Mouse (Mus musculus): ENCODE results near the gene Nr1d2. TPM values are rescaled to one million over a fixed set of nuclear protein-coding genes. Genes with fewer than 3 reads are reported as not detected.
"Not testable (repeated sequence)": the region's sequence is repeated elsewhere in the genome, so short reads cannot be mapped to it uniquely, and the experiment has no call there.

The Nr1d2 gene
- polyA plus RNA-seq, 1 experiment = 23.8 TPM

DNA sequence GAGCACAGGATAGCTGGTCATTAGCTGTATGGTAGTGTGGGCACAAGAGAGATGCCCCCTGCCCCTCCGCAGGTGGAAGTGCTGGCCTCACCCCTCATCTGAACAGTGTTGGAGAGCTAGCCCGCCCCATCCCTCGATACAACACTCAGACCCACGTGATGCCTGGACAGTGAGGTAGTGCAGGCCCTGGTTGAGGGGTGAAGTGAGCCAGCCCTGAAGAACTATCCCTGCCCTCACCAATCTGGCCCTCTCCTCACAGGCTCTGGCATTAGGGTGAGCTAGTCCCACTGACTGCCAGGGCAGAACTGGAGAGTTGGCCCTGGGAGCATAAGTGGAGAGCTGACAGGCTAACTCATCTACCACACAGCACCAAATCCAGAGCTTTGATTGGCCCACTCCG lies 37.5 kb downstream of the Nr1d2 start:
- no peak overlapping the region for H3K4me3 ChIP-seq (ENCODE audit: insufficient read depth, low read depth, low read length)
- H3K4me1 ChIP-seq (ENCODE audit: control insufficient read depth, insufficient read depth, insufficient read length, low read length) = no peaks in the 10 kb centered on the region
- no peak overlapping the region for H3K27ac ChIP-seq (replicated peaks; ENCODE audit: low read depth, low read length)

GRCm38 (mm10) chr14:18186883-18187417 lies 52.0 kb downstream of the Nr1d2 start:
- Histone ChIP-seq H3K4me1 (ENCODE audit: control insufficient read depth, insufficient read depth, insufficient read length, low read length) (no peaks in the 10 kb centered on the region), H3K4me3 (ENCODE audit: insufficient read depth, low read depth, low read length) (no peak overlapping the region), H3K27ac (replicated peaks; ENCODE audit: low read depth, low read length) (no peak overlapping the region)

- H3K4me3 ChIP-seq (ENCODE audit: insufficient read depth, low read depth, low read length); H3K4me1 ChIP-seq (ENCODE audit: control insufficient read depth, insufficient read depth, insufficient read length, low read length); H3K27ac ChIP-seq (replicated peaks; ENCODE audit: low read depth, low read length): not testable (repeated sequence)
Measured at GRCm38 (mm10) chr14:18177531-18177930, 61.4 kb downstream of the Nr1d2 start.

DNA sequence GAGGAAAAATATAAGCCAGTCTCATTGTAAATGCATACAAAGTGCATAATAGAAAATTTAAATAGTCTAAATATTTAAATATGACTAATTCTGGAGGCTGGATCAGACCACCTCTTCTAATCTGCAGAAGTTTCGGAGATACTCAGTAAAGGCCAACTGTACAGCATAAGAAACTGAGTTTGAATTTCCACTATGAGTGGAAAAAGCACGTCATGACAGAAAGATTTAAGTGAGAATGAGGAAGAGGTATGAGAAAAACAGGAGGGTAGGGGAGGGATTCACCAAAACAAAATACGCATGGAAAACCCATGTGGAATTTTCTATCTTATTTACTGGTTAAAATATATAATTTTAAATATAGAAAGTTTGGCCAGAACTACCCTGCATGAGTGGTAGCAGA lies 71.3 kb downstream of the Nr1d2 start:
- H3K4me3 ChIP-seq (ENCODE audit: insufficient read depth, low read depth, low read length) = no peak overlapping the region
- H3K27ac ChIP-seq (replicated peaks; ENCODE audit: low read depth, low read length) = no peak overlapping the region
- H3K4me1 ChIP-seq (ENCODE audit: control insufficient read depth, insufficient read depth, insufficient read length, low read length) = no peaks in the 10 kb centered on the region

GRCm38 (mm10) chr14:18167041-18167440 lies 71.9 kb downstream of the Nr1d2 start:
- no peak overlapping the region for H3K4me3 ChIP-seq (ENCODE audit: insufficient read depth, low read depth, low read length)
- H3K4me1 ChIP-seq (ENCODE audit: control insufficient read depth, insufficient read depth, insufficient read length, low read length) = no peaks in the 10 kb centered on the region
- no peak overlapping the region for H3K27ac ChIP-seq (replicated peaks; ENCODE audit: low read depth, low read length)

Other genes starting within 250 kb of the Nr1d2 start
- 49.4 and 60.7 TPM in 2 replicates for gene Nkiras1, start 32.0 kb upstream of the Nr1d2 start, polyA plus RNA-seq (2012; ENCODE audit: insufficient read depth, insufficient read length, missing spikeins)
- gene Rpl15, start 32.3 kb upstream of the Nr1d2 start, polyA plus RNA-seq (2012; ENCODE audit: insufficient read depth, insufficient read length, missing spikeins) = 276 and 397 TPM in 2 replicates
- 69.1 and 84.2 TPM in 2 replicates for gene Ube2e1, start 92.7 kb upstream of the Nr1d2 start, polyA plus RNA-seq (2012; ENCODE audit: insufficient read depth, insufficient read length, missing spikeins)